Mouse (Mus musculus): Measurements from ENCODE around the gene Krt27. TPM values are rescaled to one million over a fixed set of nuclear protein-coding genes. Genes with fewer than 3 reads are reported as not detected.

Gene Krt27
- polyA plus RNA-seq, 1 experiment from 2014 or later: not detected

DNA sequence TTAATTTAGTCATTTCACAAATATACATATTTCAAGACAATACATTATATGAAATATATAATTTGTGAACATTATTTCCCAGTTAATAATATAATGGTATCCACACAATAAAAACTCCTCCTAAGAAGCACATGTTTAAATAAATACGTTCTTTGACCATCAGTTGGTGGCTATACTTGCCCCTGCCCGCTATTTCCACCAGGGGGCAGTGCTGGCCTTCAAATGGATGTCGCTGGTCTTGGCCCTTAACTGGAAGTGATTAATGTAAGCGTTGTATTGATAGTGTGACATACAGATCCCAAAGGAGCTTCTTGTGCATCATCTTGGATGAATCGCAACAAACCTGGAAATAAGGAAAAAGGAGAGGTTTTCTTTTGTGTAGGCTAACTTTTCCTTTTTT is 28.7 kb upstream of the Krt27 start:
- ATAC-seq (ENCODE audit: low FRiP score, low read depth): no peak
- WGBS: 14% methylated on average over 5 of the region's 5 CpGs
- no peaks in the 10 kb centered on the region for H3K9me3 ChIP-seq
- H3K4me2 ChIP-seq (replicated peaks): no peak overlapping the region
- no peaks in the 10 kb centered on the region for H3K36me3 ChIP-seq
- no peaks in the 10 kb centered on the region for H3K4me1 ChIP-seq
- no peak overlapping the region for H3K4me3 ChIP-seq
- H3K27ac ChIP-seq (replicated peaks): no peak overlapping the region
- H3K9ac ChIP-seq (replicated peaks): no peak overlapping the region
- H3K27me3 ChIP-seq: peaks cover 35% of the 10 kb centered on the region

DNA sequence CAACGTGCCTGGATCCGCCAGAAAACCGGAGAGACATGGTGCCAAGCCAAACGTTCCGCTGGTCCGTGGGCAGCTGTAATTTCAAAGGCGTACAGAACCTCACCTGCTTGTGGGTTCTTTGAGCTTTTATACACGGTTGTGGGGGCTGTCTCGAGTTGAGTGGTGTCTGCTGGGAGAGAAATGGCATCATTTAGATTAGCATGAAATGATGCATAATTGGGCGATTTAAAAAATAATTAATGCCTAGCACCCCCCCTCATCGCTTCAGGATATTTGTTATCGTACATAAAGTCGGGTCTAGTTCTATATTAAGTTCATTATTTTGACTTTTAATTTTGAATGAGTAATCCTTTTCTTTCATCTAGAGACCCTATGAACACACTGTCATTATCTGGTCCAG is 23.9 kb upstream of the Krt27 start, which contains the start of gene Krt28:
Gene Krt28, minus strand, starts transcription at position 101 of the 400 bp plus-strand sequence.
- Histone ChIP-seq H3K9me3 (no peaks in the 10 kb centered on the region), H3K27me3 (peaks cover 12% of the 10 kb centered on the region), H3K9ac (replicated peaks) (no peak within 1 kb of the TSS), H3K4me2 (replicated peaks) (no peak within 1 kb of the TSS), H3K4me3 (no peak within 1 kb of the TSS), H3K27ac (replicated peaks) (no peak within 1 kb of the TSS), H3K4me1 (no peaks in the 10 kb centered on the region), H3K36me3 (no peaks in the 10 kb centered on the region)
- no peak for ATAC-seq (ENCODE audit: low FRiP score, low read depth)
- 79% methylated on average over 13 of the region's 13 CpGs for WGBS

DNA sequence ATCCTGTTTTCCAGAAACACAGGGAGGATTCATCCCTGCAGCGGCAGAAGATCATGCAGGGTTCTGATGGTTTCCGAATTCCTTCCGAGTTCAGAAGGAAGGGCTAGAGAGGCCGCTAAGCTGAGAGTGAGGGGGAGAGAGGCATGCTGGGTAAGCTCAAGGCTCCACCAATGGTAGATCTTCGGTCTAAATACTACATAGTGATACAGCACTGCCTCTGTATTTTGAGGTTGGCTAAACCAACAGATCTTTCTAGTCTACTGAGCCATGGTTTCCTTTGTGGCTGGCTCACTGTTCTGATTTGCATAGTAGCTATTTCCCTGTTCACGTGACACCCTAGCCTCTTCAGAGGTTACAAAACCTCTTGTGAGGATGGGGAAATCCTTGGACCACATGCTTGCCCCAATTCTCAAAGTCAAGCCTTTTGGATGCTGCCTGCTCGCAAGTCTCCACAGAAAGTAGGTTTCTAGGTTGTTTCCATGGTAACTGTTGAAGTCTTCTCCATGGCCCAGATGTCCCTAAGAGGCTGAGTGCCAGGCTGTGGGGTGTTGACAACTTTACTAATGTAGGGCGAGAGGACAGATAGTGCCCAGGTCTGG is 19.0 kb upstream of the Krt27 start:
- no peak overlapping the region for H3K9ac ChIP-seq (replicated peaks)
- no peak overlapping the region for H3K4me3 ChIP-seq
- WGBS: 88% methylated on average over 8 of the region's 8 CpGs
- ATAC-seq (ENCODE audit: low FRiP score, low read depth): no peak
- no peak overlapping the region for H3K4me2 ChIP-seq (replicated peaks)
- no peaks in the 10 kb centered on the region for H3K9me3 ChIP-seq
- no peak overlapping the region for H3K27ac ChIP-seq (replicated peaks)
- H3K4me1 ChIP-seq: no peaks in the 10 kb centered on the region
- H3K36me3 ChIP-seq: no peaks in the 10 kb centered on the region
- H3K27me3 ChIP-seq: no peaks in the 10 kb centered on the region; the same call in 1 of the 2 replicates

DNA sequence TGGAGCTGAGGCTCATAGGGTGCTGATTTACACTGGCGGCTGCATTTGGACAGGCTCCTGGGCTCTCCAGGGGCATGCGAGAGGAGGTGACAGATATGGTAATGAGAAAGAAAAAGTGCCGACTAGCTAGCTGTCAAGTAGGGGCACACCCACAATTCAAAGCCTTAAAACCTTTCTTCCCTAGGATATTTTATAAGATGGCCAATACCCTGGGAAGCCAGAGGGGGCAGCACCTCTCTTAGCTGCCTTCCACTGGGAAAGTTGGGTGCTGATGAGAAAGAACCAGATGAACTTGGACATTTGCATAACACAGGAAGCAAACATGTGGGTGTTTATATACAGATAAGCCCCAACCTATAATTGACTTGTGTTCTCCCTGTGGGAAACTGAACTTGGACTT is 18.3 kb upstream of the Krt27 start:
- H3K4me2 ChIP-seq (replicated peaks): no peak overlapping the region
- 20% methylated on average over 3 of the region's 3 CpGs for WGBS
- no peaks in the 10 kb centered on the region for H3K4me1 ChIP-seq
- no peaks in the 10 kb centered on the region for H3K27me3 ChIP-seq
- H3K4me3 ChIP-seq: no peak overlapping the region
- H3K36me3 ChIP-seq: no peaks in the 10 kb centered on the region
- H3K27ac ChIP-seq (replicated peaks): no peak overlapping the region
- no peak overlapping the region for H3K9ac ChIP-seq (replicated peaks)
- no peak for ATAC-seq (ENCODE audit: low FRiP score, low read depth)
- no peaks in the 10 kb centered on the region for H3K9me3 ChIP-seq

DNA sequence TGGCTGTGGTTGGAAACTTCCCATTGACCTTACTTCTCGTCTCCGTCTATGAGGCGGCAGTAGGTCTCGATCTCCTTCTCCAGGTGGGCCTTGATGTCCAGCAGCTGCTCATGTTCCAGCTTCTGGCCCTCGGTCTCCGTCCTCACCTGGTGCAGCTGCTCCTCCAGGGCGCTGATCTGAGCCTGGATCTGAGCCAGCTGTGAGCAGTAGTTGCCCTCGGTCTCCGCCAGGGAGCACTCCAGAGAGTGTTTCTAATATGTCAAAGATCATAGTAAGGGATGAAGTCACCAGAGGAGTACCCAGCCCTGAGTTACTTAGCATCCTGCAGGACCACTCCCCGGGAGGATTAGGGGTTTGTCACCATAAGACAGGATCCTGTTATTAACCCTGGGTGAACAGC is 15.9 kb upstream of the Krt27 start:
- Histone ChIP-seq H3K27me3 (no peaks in the 10 kb centered on the region), H3K4me3 (no peak overlapping the region), H3K4me1 (no peaks in the 10 kb centered on the region), H3K9ac (replicated peaks) (no peak overlapping the region), H3K27ac (replicated peaks) (no peak overlapping the region), H3K36me3 (no peaks in the 10 kb centered on the region), H3K9me3 (no peaks in the 10 kb centered on the region), H3K4me2 (replicated peaks) (no peak overlapping the region)
- 43% methylated on average over 10 of the region's 10 CpGs for WGBS
- ATAC-seq (ENCODE audit: low FRiP score, low read depth): no peak

DNA sequence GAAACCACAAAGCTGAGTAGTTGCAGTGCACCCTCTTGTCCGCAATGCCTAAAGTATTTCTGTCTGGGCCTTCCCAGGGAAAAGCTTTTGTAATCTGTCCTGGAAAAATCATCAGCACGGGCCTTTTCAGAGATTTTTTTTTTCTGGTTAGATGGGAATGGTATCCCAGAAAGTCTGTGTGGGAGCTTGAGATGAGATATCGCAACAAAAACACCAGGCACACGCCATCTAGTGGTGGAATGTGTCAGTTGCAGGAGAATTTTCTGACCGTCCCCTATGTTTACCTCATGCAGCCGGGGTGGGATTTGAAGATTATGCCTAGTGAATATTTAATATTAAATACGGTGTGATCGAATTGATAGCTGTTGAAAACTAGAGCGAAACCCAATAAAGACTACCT is 13.5 kb upstream of the Krt27 start:
- Histone ChIP-seq H3K27me3 (no peaks in the 10 kb centered on the region), H3K27ac (replicated peaks) (no peak overlapping the region), H3K36me3 (no peaks in the 10 kb centered on the region), H3K9ac (replicated peaks) (no peak overlapping the region), H3K9me3 (no peaks in the 10 kb centered on the region), H3K4me1 (no peaks in the 10 kb centered on the region), H3K4me2 (replicated peaks) (no peak overlapping the region), H3K4me3 (no peak overlapping the region)
- WGBS: 27% methylated on average over 9 of the region's 9 CpGs
- no peak for ATAC-seq (ENCODE audit: low FRiP score, low read depth)

DNA sequence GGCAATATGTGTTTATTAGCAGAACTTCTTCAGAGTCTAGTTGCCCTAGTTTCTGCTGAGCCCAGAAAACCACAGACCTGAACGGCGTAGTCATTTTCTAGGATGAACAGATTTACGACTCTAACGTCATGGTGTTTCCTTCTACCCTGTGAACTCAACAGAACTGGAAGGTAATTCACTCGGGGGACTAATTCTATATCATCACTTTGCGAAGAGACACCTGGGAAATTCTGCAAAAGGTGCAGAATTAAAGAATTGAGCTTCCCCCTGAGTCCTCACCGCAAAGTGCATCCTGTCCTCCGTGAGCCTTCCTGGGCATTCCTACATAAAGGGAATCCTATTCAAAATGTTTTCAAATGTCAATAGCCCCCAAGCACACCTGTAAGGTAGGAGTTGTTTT is 10.5 kb upstream of the Krt27 start:
- WGBS: 90% methylated on average over 8 of the region's 8 CpGs
- Histone ChIP-seq H3K4me1 (no peaks in the 10 kb centered on the region), H3K27ac (replicated peaks) (no peak overlapping the region), H3K9me3 (no peaks in the 10 kb centered on the region), H3K4me3 (no peak overlapping the region), H3K9ac (replicated peaks) (no peak overlapping the region), H3K4me2 (replicated peaks) (no peak overlapping the region), H3K27me3 (no peaks in the 10 kb centered on the region), H3K36me3 (no peaks in the 10 kb centered on the region)
- ATAC-seq (ENCODE audit: low FRiP score, low read depth): no peak

DNA sequence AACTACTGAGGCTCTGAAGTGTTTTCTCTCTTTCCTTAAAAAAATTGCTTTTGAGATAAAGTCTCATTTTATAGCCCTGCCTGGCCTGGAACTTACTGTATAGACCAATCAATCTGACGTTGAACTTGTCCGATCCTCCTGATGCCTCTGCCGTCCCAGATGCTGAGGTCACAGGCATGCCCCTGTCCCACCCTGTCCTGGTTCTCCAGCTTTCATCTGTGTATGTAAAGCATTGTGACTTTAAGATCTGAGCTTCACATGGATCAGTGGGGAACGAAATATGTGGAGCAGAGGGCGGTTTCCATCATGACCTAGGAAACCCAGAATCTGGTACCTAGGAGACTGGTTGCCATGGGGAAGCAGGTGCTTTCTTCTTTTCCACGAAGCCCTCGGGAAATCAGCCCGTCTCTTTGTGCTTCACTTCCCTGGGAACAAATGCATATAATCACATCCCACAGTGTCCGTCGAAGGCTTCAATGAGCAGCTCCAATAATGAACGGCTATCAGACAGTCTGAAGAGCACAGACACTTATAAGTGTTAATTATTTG is 11.5 kb downstream of the Krt27 start:
- 0 out of 2 replicates have a peak, but pooled peaks have one; percentile 38 for ATAC-seq (ENCODE audit: low FRiP score, low read depth)
- peak overlapping the region; percentile 60 for H3K27ac ChIP-seq (replicated peaks)
- H3K4me1 ChIP-seq: 0 out of 2 replicates have a peak, but pooled peaks cover 4% of the 10 kb centered on the region
- 30% methylated on average over 11 of the region's 11 CpGs for WGBS
- H3K4me3 ChIP-seq: no peak overlapping the region
- H3K9me3 ChIP-seq: no peaks in the 10 kb centered on the region
- no peaks in the 10 kb centered on the region for H3K27me3 ChIP-seq
- H3K9ac ChIP-seq (replicated peaks): no peak overlapping the region
- H3K36me3 ChIP-seq: no peaks in the 10 kb centered on the region
- H3K4me2 ChIP-seq (replicated peaks): 0 out of 2 replicates have a peak overlapping the region, but pooled peaks have one; percentile 0

DNA sequence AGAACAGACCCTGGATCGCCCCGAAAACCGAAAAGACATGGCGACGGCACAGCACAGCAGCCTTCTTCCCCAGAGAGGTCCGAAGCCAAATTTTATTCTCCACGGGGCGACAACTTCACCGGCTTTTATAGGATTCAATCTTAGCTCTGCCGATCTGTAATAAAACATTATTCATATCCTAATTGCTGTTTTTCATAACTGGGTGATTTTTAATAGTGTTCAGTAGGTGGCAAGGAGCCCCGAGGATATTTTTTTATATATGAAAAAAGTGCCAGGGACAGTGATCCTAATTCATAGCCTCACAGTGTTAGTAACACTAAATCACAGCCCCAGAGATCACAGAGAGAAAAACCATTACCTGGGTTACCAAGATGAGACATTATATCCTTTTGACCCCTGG is 13.0 kb downstream of the Krt27 start, which contains the start of gene Krt26:
Gene Krt26, minus strand, starts transcription at position 101 of the 400 bp plus-strand sequence.
- WGBS: 93% methylated on average over 11 of the region's 11 CpGs
- H3K27ac ChIP-seq (replicated peaks): no peak within 1 kb of the TSS

DNA sequence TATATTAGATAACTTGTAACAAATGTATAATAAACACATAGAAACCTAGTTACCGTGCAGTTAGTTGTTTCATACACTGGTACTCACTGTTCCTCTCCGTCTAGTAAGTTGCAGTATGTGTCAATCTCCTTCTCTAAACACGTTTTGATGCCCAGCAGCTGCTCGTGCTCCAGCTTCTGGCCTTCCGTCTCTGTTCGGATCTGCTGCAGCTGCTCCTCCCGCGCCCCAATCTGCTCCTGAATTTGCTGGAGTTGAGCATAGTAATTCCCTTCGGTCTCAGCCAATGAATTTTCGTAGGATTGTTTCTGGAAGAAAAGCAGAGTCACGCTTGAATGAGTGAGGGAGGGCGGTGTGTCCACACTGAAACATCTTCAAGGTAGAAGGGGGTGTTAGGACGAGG is 17.5 kb downstream of the Krt27 start:
- no peaks in the 10 kb centered on the region for H3K9me3 ChIP-seq
- no peak overlapping the region for H3K4me3 ChIP-seq
- 62% methylated on average over 13 of the region's 13 CpGs for WGBS
- H3K4me1 ChIP-seq: 0 out of 2 replicates have a peak, but pooled peaks cover 2% of the 10 kb centered on the region
- H3K4me2 ChIP-seq (replicated peaks): no peak overlapping the region
- no peak overlapping the region for H3K27ac ChIP-seq (replicated peaks)
- no peak overlapping the region for H3K9ac ChIP-seq (replicated peaks)
- ATAC-seq (ENCODE audit: low FRiP score, low read depth): no peak
- no peaks in the 10 kb centered on the region for H3K36me3 ChIP-seq
- H3K27me3 ChIP-seq: no peaks in the 10 kb centered on the region

More for the DNA sequence above, 13.0 kb downstream of the Krt27 start, which contains the start of gene Krt26:
- Histone ChIP-seq H3K9me3 (no peaks in the 10 kb centered on the region), H3K4me3 (no peak within 1 kb of the TSS), H3K36me3 (no peaks in the 10 kb centered on the region), H3K27me3 (no peaks in the 10 kb centered on the region), H3K9ac (replicated peaks) (no peak within 1 kb of the TSS), H3K4me2 (replicated peaks) (no peak within 1 kb of the TSS), H3K4me1 (0 out of 2 replicates have a peak, but pooled peaks cover 7% of the 10 kb centered on the region)
- no peak for ATAC-seq (ENCODE audit: low FRiP score, low read depth)

DNA sequence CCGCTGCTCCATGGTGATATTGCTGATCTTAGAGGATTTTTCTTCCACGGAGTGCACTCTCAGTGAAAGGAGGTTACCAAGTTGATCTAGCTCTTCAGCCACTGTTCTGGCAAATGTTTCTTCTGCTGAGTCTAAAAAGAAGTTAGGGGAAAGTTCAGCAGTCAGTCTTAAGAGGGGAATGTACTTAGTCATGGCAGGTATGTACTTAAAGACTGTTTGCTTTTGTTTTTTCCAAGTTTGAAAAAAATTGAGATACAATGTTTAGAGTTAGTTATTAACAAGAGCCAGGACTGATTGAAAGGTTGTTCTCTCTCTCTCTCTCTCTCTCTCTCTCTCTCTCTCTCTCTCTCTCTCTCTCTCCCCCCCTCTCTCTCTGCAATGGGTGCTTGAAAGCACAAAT is 21.2 kb downstream of the Krt27 start:
- no peak overlapping the region for H3K4me2 ChIP-seq (replicated peaks)
- no peak for ATAC-seq (ENCODE audit: low FRiP score, low read depth)

DNA sequence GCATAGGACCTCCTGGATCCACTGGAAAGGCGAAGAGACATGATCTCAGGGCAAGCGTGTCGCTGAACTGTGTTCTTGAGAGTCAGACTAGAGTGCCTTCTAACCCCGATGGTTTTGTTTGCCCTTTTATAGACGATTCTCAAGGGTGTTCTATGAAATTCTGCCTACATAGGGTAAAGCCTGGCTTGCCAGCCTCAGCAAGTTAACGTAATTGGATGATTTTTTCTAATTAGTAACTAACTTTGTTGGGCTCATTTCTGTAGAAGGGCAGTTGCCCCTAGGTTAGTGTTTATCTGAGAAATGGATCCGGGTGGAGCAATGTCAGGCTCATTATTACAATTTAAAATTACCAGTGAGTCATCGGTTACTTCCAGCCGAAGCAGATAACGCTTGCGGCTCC is 28.1 kb downstream of the Krt27 start, which contains the start of gene Krt25:
Gene Krt25, minus strand, starts transcription at position 101 of the 400 bp plus-strand sequence.
- Histone ChIP-seq H3K27me3 (no peaks in the 10 kb centered on the region), H3K27ac (replicated peaks) (no peak within 1 kb of the TSS), H3K36me3 (no peaks in the 10 kb centered on the region), H3K4me3 (no peak within 1 kb of the TSS), H3K9me3 (no peaks in the 10 kb centered on the region), H3K4me1 (no peaks in the 10 kb centered on the region), H3K4me2 (replicated peaks) (no peak within 1 kb of the TSS), H3K9ac (replicated peaks) (no peak within 1 kb of the TSS)
- no peak for ATAC-seq (ENCODE audit: low FRiP score, low read depth)
- 94% methylated on average over 11 of the region's 11 CpGs for WGBS

More for the DNA sequence above, 21.2 kb downstream of the Krt27 start:
- Histone ChIP-seq H3K27me3 (no peaks in the 10 kb centered on the region), H3K4me1 (0 out of 2 replicates have a peak, but pooled peaks cover 2% of the 10 kb centered on the region), H3K9me3 (no peaks in the 10 kb centered on the region), H3K4me3 (no peak overlapping the region), H3K27ac (replicated peaks) (no peak overlapping the region), H3K36me3 (no peaks in the 10 kb centered on the region), H3K9ac (replicated peaks) (no peak overlapping the region)
- 76% methylated on average over 2 of the region's 2 CpGs for WGBS
